Mouse (Mus musculus): ENCODE measurements around the gene Pik3c2g.

GRCm38 (mm10) chr6:139986564-139986963 is 399.5 kb downstream of the Pik3c2g start:
- TF ChIP-seq CTCF (IDR thresholded peaks at IDR 0.05; ENCODE audit: extremely low read depth, insufficient read depth, low read length) (no peak), POLR2A (IDR thresholded peaks at IDR 0.05; ENCODE audit: extremely low read depth, insufficient read depth, low read length) (no peak)
